8 mouse cellular contexts compared by ENCODE assay signal in genomic region chr17:15377901-15378300, GRCm38 (mm10). TPM values are rescaled to one million over a fixed set of nuclear protein-coding genes. Genes with fewer than 3 reads are reported as not detected.
DNase-seq lines count a peak whose midpoint lies in the region; ATAC-seq lines count a peak whose summit lies in the region.

No protein-coding gene starts in this region.

- WGBS in forebrain, embryonic 10.5 days = 0% methylated on average over 1 of the region's 1 CpGs
- 0% methylated on average over 1 of the region's 1 CpGs for WGBS in hindbrain, embryonic 15.5 days
- 0% methylated on average over 1 of the region's 1 CpGs for WGBS in midbrain, embryonic 12.5 days

- peak; percentile 44 to 46 for DNase-seq in frontal cortex, postnatal 36 days (ENCODE audit: low spot score in 2 of 2)
- no peak for DNase-seq in frontal cortex, postnatal 25 days (ENCODE audit: low spot score in 2 of 2)
- peak; percentile 60 for DNase-seq in ES-CJ7 (ENCODE audit: low read depth, low spot score)
- DNase-seq in forebrain, embryonic 10.5 days (ENCODE audit: extremely low spot score, low spot score) = no peak
- DNase-seq in spleen, adult 12 weeks (ENCODE audit: low spot score) = no peak

- H3K27me3 ChIP-seq in forebrain, embryonic 10.5 days (ENCODE audit: poor library complexity, severe bottlenecking) = peaks cover 99% of the 10 kb centered on the region
- H3K27me3 ChIP-seq in hindbrain, embryonic 15.5 days = no peaks in the 10 kb centered on the region
- H3K27me3 ChIP-seq in midbrain, embryonic 12.5 days = peaks cover 35% of the 10 kb centered on the region

- ATAC-seq in hindbrain, embryonic 15.5 days (ENCODE audit: low FRiP score, low read depth) = no peak
- no peak for ATAC-seq in midbrain, embryonic 12.5 days (ENCODE audit: low FRiP score, low read depth)
- ATAC-seq in erythroid progenitor cell, adult 5-6 weeks (replicated peaks; ENCODE audit: low FRiP score, poor library complexity, severe bottlenecking) = no peak

- no peaks in the 10 kb centered on the region for H3K9me3 ChIP-seq in forebrain, embryonic 10.5 days
- no peaks in the 10 kb centered on the region for H3K9me3 ChIP-seq in hindbrain, embryonic 15.5 days
- H3K9me3 ChIP-seq in midbrain, embryonic 12.5 days = no peaks in the 10 kb centered on the region

- H3K4me1 ChIP-seq in forebrain, embryonic 10.5 days = peaks cover 100% of the 10 kb centered on the region
- peaks cover 59% of the 10 kb centered on the region for H3K4me1 ChIP-seq in hindbrain, embryonic 15.5 days (replicated peaks)
- H3K4me1 ChIP-seq in midbrain, embryonic 12.5 days = peaks cover 73% of the 10 kb centered on the region

- H3K9ac ChIP-seq in hindbrain, embryonic 15.5 days = no peak overlapping the region
- peak overlapping the region; percentile 35; the same call in 1 of the 2 replicates for H3K9ac ChIP-seq in midbrain, embryonic 12.5 days (replicated peaks)

- H3K4me3 ChIP-seq in forebrain, embryonic 10.5 days = peak overlapping the region; percentile 88
- peak overlapping the region; percentile 57; the same call in 1 of the 2 replicates for H3K4me3 ChIP-seq in hindbrain, embryonic 15.5 days
- H3K4me3 ChIP-seq in midbrain, embryonic 12.5 days = no peak overlapping the region

- H3K27ac ChIP-seq in forebrain, embryonic 10.5 days = peak overlapping the region; percentile 95
- H3K27ac ChIP-seq in hindbrain, embryonic 15.5 days (replicated peaks) = peak overlapping the region; percentile 97; the same call in 1 of the 2 replicates
- peak overlapping the region; percentile 89 for H3K27ac ChIP-seq in midbrain, embryonic 12.5 days (replicated peaks)

- H3K36me3 ChIP-seq in forebrain, embryonic 10.5 days (replicated peaks) = peaks cover 10% of the 10 kb centered on the region
- no peaks in the 10 kb centered on the region for H3K36me3 ChIP-seq in hindbrain, embryonic 15.5 days
- peaks cover 6% of the 10 kb centered on the region; the same call in 1 of the 2 replicates for H3K36me3 ChIP-seq in midbrain, embryonic 12.5 days

- peak overlapping the region; percentile 93 for H3K4me2 ChIP-seq in hindbrain, embryonic 15.5 days
- H3K4me2 ChIP-seq in midbrain, embryonic 12.5 days (replicated peaks) = peak overlapping the region; percentile 83

RNA-seq across cellular contexts. Expression of gene Dll1, which starts 1.2 kb away (rescaled TPM):
- polyA plus RNA-seq in forebrain, embryonic 10.5 days (2016; fragmentation: Nextera tagmentation; extraction: Ambion mirVana) = 53.3 and 56.3 TPM in 2 replicates
- 18.2 and 21.4 TPM in 2 replicates for polyA plus RNA-seq in hindbrain, embryonic 15.5 days (2015; fragmentation: Nextera tagmentation; extraction: Ambion mirVana)
- polyA plus RNA-seq in midbrain, embryonic 12.5 days (2016; fragmentation: Nextera tagmentation; extraction: Ambion mirVana) = 83.5 and 84.4 TPM in 2 replicates
- total RNA-seq in erythroid progenitor cell, adult 5-6 weeks (2015; ENCODE audit: low replicate concordance) = not detected in 2 replicates
- not detected in 2 replicates for total RNA-seq in erythroid progenitor cell, adult 5-6 weeks (2017; ENCODE audit: low replicate concordance)

RNA-seq across cellular contexts. Expression of gene Fam120b, which starts 18.1 kb away (rescaled TPM):
- 26.4 and 28.5 TPM in 2 replicates for polyA plus RNA-seq in forebrain, embryonic 10.5 days (2016; fragmentation: Nextera tagmentation; extraction: Ambion mirVana)
- polyA plus RNA-seq in hindbrain, embryonic 15.5 days (2015; fragmentation: Nextera tagmentation; extraction: Ambion mirVana) = 45.0 and 45.7 TPM in 2 replicates
- 40.4 and 44.3 TPM in 2 replicates for polyA plus RNA-seq in midbrain, embryonic 12.5 days (2016; fragmentation: Nextera tagmentation; extraction: Ambion mirVana)
- 0.36 and 2.9 TPM in 2 replicates for total RNA-seq in erythroid progenitor cell, adult 5-6 weeks (2015; ENCODE audit: low replicate concordance)
- 2.8 and 5.9 TPM in 2 replicates for total RNA-seq in erythroid progenitor cell, adult 5-6 weeks (2017; ENCODE audit: low replicate concordance)

Comparison
In these comparisons a context has a peak if more than half of its experiments do, and no peak if none do; other contexts are left out.
1. DNase-seq: peak in frontal cortex, postnatal 36 days (2 of 2) and ES-CJ7 (single experiment); none in frontal cortex, postnatal 25 days (0 of 2), forebrain, embryonic 10.5 days (single experiment) and spleen, adult 12 weeks (single experiment).
2. Peak in every context shown above with its lines, with median percentiles within 50 percentile points of each other: H3K27ac ChIP-seq.